Mouse (Mus musculus) myocyte (in vitro differentiated cells): Measurements from ENCODE around the gene Snx14.

Source experiments
- POLR2AphosphoS2 ChIP-seq: IDR thresholded peaks from one replicate; pipeline ENCODE4 v1.6.1; 2011; ENCODE audit warnings: low read depth, control low read depth; ENCODE audit not compliant: insufficient read length
- USF1 ChIP-seq: IDR thresholded peaks from one replicate; pipeline ENCODE4 v1.6.1; 2011; ENCODE audit warnings: low read depth, mild to moderate bottlenecking, control low read depth, moderate library complexity

DNA sequence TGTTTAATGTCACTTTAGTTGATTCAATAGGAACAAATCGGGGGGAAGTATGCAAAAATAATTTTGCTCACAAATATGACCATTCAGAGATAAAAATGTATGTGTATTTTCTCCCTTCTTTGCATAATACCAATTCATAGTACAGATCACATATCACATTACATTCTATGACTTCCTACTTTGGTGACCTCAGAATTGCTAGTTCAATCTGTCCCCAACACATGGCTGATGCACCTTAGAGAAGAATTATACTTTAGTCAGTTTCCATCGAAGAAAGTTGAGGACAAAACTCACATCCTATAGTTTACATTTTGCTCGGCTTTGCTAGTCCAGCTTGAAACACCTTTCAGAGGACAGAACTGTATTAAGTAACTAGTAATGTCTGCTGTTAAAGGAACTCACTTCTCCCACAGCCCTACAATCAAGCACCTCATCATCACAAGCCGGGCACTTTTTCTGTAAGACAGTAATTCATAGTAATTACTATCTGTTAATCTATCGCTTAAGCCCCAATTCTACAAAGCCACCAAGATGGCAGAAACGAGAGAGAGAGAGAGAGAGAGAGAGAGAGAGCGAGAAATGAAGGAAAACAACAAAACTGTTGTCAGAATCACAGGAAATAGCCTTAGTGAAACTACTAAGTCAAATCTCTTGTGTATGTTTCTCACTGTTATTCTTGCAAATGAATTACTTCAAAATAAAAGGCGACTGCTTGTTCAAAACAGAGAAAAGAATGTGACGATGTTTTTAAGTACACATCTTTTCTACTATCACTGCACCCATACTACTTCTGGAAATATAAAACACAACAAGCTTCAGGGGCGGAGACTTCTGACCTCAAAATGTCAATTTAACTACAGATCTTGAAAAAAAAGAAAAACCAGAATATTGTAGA, 1.2 kb downstream of the Snx14 start:
- TF ChIP-seq POLR2AphosphoS2 (no peak), USF1 (no peak)
